Mouse (Mus musculus) right cerebral cortex, postnatal 36 days (tissue): Measurements from ENCODE around the gene Amer3.
"Not testable (repeated sequence)": the region's sequence is repeated elsewhere in the genome, so short reads cannot be mapped to it uniquely, and the experiment has no call there.

Experiments
- DNase-seq, 2 experiments: peaks; one replicate each; pipeline ENCODE4 v3.0.0; 2022; ENCODE audit warnings: low spot score in 2 of 2, mixed read lengths in 1 of 2

Gene Amer3

DNA sequence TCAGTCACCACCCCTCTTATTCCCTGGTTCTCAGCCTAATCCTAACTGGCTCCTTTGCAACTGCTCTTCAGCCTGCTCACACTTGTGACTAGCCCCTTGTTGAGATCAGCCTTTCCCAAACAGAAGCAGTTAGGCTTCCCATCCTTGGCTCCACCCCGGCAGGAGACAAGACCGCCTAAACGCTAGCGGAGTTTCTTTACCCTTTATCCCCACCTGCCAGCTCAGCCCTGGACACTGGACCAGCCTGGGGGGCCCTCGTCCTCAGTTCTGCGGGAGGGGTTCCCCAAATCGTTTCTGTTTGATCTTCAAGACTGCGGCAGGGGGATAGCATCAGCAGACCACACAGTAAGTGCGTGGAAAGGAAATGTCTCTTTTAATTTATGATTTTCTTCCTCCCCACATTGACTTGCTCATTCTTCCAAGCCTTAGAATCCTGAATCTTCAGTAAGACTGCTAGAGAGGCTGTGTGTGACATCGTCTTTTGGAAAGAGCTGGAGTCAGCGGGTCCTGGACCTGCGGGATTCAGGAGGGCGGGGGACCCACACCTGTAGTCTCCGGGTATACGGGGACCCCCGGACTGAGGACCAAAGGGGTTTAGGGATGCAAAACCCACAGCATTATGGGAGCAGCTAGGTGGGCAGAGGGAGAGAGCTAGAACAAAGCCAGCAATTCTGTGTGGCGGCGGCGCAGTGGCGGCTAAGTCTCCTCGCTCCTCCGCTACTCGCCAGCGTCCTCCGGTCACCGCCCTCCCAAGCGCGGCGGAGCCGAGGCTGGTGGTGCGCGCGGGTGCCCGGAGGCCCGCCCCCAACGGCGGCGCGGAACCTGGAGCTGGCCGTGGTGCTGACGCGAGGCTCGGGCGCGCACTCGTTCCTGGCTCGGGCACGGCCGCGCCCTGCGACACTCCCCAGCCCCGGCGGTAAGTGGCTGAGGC lies at the start of gene Amer3:
Amer3 (plus strand) TSS at position 807 of the 931 bp plus-strand sequence.
- DNase-seq = peak; percentile 77 to 79

DNA sequence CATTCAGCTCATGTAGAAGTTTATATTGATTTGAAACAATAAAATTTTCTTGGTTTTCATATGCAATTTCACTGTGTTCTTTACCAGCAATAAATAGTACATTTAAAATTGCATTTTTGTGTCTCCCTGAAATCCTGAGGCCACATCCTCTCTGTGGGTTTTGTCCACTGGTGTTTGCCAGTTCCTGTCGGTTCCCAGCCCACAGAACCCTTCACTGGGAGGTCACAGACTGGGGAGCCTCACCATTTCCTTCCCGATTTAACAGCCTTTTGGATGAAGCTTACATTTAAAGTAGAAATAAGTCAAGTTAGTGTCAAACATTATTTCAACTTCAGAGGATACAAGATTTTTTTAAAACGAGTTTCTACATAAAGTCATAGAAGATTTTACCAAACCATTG lies 44.9 kb upstream of the Amer3 start:
- DNase-seq = not testable (repeated sequence)

DNA sequence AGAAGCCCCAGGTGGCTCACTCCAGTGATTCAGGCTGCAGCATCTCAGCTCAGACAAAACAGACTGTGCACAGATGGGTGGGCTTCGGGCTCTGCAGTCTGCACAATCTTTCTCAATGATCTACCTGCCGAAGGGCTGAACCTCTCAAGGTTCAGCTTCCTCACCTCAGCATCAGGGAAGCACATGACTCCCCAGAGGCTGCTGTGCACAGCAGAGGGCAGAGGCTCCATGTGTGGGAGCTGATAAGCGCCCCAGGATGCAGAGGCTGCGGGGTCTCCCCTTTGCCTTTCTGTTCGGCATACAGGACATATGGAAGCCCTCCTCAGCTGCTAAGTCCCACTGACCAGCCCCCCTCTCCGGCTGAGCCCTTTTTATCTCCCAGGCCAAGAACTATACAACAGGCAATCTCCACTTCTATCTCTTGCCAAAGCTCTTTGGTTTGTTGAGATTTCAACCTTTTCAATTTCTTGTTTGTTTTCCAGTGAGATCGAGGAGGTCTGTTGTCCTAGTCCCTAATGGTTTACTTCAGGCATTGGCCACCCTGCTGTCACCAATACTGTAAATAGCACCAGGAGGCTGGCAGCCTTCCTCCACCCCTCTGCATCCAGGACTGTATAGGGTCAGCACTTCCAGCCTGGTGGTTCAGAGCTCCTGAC lies 44.3 kb upstream of the Amer3 start, which contains the start of gene Cfc1:
Cfc1 (plus strand) TSS at position 606 of the 656 bp plus-strand sequence.
- DNase-seq = not testable (repeated sequence)

DNA sequence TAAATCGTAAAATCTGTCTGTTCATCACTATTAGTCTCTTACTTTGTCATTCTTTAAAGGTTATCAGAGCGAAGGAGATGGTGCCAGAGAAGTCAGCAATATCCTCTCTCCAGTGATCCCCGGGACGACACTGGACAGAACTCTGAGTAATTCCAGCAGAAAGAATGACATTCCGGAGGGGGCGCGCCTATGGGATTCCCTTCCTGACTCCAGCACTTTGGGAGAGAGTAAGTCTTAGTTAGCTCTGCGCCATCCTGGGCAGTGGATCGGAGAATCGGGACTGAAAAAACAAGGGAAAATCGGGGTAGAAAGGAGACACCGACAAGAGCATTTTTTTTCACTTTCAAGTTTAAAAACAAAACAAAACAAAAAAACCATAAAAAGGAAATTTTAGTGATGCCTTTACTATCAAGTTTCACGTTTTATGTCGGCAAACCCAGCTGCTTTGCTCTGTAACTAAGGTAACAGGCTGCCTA lies 43.1 kb upstream of the Amer3 start:
- DNase-seq = no peak

DNA sequence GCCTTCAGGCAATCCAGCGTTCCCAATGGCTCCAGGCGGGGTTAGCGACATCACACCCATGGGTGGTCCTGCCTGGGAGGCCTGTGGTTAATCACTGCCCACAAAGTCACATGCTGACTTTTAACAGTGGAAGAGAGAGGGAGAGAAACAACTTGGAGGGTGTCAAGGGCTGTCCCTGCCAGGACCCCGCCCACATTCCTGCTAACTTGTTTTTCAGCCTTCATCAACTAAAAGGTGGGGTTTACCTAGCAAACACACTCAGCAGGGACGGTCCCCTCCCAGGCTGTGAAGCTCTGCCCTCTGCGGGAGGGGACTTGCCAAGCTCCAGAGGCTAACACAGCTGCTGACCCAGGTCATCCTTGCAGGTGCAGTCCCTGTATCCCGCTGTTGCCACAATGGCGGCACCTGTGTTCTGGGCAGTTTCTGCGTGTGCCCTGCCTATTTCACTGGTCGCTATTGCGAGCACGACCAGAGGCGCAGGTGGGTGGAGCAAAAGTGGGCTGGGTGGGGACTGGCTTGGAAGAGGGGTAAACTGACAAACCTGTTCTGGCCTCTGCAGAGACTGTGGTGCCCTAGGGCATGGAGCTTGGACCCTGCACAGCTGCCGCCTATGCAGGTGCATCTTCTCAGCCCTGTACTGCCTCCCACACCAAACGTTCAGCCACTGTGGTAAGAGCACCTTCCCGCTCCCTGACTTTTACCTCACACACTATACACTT lies 42.5 kb upstream of the Amer3 start:
- DNase-seq = no peak

DNA sequence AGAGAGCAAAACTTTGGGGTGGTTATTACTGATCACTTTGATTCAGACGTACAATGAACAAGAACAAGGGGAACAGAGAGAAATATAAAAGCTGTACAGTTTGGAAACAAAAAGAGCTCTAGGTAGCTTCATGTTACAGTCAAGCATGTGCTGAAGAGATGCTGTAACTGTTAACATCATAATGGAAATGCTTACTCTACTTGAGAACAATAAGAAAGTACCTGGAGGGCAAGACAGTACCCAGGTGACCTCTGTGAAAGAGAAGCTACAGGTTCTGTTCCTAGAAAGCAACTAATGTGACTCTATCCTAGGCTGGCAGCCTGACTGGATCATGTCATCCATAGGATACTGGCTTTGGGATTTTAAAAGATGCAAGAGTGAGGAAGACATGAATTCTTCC lies 32.4 kb upstream of the Amer3 start:
- no peak for DNase-seq

DNA sequence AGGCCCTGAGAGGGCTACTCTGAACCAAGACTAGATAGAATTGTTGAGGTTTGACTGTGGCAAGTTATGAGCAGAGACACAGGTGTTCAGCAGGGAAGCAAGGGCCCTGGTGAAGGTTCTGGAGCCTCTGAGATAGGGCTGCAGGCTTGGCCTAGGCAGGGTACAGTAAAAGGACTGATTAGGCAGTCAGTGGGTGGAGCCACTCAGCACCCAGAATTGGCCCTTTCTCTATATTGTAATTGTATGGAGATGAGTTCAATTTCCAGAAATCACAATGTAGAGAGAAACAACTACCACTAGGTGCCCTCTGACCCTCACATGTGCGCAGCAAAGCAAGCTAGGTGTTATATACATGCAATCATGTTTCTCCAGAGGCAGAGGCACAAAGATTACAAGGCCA lies 25.8 kb upstream of the Amer3 start:
- DNase-seq = no peak

DNA sequence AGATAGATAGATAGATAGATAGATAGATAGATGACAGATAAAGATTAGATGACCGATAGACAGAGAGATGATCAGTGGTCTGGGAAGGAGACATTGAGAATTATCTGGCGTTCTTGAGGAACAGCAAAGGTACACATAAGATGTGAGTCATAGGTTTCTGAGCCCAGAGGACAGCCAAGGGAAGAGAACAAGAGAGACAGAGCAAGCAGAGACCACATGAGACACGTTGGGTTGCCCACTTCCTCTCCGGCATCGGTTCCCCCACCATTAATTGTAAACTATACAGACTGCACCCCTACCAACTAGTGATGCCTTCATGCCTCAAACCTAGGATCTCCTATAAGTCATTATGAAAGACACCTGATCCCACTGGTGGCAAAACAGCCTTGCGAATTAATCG lies 25.2 kb upstream of the Amer3 start:
- DNase-seq = no peak

DNA sequence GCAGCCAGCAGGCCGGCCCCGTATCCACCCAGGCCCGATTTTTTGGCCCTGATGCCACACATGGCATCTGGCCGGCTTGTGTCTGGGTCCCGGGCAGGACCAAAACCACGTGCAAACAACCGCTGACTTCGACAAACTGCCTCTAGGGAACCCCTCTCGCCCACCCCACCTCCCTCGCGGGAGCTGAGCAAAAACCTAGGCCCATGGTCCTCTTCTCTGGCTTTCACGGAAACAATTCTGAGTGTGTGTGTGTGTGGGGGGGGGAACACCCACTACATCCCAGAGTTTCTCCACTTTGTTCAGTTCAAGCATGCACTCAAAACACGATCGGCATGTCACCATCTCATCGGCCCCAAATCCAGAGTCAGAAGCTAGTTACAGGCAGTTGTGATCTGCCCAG lies 18.6 kb upstream of the Amer3 start, which contains the start of gene Prss40:
Prss40 (minus strand) TSS at position 101 of the 400 bp plus-strand sequence.
- DNase-seq = no peak

DNA sequence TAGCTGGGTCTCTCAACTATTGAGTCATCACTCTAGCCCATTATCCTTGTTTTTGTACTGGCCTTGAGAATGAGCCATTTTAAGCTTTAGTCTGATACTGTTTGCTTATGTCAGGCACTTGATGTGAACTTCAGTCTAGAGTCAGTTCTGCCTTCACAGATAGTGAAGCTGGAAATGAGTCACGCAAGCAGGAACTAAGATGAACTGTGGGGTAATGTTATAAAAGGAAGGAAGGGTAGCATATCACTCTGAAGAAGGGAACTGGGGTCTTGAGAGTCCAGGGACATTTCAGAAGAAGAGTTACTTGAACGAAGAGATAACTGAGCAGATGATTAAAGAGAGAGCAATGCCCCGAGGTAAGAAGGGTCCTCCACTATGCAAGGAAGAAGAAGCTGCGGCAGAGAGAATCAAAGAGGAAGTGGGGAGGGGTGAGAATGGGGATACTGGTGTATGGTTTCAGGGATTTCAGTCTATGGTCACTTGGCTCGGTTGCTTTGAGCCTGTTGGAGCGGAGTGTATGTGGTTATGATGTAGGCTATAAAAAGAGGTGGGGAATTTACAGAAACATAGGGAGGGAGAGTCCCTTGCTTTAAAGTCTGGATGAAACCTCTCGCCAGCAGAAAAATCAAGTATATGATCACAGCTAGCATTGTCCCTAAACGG lies 14.9 kb upstream of the Amer3 start:
- DNase-seq = no peak

DNA sequence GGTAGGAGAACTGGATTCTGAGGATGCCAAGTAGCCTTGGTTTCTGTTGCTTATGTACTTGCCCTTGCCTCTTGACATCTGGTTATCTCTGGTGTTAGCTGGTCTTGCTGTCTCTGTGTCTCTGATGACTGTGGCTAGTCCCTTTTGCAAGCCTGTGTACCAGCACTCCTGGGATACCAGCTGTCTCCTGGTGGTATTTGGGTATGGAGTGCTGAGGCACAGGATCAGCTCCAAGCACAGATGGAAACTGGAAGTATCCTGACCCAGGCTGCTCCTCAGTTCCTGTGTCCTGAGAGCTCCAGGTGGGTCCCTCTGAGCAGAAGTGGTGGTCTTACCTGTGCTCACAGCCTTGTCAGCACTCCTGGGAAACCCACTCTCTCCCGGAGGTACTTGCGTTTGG lies 11.3 kb upstream of the Amer3 start:
- DNase-seq = no peak

DNA sequence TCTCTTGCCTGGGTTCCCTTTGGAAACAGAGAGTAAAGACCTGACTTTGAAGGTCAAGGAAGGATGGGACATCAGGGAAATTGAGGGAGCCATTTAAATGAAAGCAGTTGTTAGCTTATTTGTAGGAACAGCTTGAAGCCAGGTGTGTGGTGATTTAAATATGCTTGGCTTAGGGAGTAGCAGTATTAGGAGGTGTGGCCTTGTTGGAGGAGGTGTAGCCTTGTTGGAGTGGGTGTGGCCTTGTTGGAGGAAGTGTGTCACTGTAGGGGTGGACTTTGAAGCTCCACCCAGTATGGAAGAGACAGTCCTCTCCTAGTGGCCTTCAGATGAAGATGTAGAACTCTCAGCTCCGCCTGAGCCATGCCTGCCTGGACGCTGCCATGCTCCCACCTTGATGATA lies 9.6 kb upstream of the Amer3 start:
- no peak for DNase-seq

DNA sequence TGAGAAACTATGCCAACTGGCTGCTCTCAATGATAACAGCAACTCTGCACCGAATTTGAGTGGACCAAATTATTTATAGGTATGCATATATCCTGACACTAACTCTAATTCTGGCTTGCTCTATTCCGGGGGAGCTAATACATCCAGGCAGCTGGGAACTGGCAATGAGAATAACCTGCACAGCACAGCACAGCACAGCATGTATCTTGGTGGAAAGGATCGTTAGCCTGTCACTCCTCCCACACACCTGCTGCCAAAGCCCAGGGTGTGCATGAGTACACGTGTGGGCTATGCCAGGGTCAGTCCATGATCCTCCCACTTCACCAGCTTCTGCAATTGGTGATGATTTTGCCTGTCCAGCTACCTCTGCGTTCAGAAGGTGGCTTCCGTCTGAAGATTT lies 8.0 kb upstream of the Amer3 start:
- DNase-seq = peak; percentile 64 to 81

DNA sequence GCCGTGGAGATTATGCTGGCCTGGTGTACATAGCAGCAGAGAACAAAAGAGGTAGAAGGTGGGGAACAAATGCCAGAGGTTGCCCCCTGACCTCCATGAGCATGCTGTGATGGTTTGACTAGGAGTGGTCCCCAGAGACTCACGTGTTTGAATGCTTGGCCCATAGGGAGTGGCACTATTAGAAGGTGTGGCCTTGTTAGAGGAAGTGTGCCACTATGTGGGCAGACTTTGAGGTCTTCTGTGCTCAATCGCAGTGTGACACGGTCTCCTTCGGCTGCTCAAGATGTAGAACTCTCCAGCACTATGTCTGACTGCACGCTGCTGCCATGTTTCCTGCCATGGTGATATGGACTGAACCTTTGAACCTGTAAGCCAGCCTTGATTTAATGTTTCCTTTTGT lies 6.2 kb upstream of the Amer3 start:
- DNase-seq = no peak

DNA sequence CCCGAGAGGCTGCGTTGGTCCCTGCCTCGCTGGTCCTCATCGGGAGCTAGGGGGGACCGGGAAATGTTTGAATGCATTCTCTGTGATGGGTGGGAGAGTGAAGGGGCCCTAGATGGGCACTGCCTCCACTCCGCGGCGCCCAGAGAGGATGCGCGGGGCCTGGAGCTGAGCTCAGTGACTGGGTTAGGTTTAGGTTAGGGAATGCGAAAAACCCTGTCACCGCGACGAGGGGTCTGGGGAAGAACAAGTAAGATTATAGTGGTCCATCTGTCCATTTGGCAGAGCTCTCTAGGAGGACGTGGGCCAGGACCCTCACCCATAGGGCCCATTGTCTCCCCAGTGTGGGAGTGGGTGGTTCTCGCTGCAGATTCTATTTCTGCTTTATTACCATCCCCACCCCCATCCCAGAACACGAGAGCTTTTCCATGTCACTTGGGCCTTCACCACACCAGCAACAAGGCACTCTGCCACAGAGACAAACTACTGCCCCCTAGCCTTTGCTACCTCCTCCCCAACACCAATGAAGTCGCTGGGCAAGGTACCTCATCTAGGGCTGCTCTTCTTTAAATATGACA lies 412 bp downstream of the Amer3 start:
- peak; percentile 15 to 27 for DNase-seq

DNA sequence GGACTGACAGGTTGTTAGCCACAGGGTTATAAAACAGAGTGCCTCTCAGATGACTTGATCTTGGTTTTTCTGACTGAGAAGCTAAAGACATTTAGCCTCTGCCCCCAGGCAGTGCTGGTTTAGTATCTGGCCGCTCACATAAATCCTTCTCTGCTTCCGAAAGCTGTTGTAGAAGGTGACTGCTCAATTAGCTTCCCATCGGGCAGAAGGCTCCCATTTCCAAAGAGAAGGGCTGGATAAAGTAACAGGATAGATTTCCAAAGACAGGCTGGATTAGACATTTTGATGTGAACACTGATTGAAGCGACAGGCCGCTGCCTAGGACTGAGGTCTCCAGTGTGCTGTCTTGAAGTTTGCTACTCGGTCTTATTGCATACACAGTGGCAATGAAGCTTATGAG lies 2.8 kb downstream of the Amer3 start:
- DNase-seq = no peak

DNA sequence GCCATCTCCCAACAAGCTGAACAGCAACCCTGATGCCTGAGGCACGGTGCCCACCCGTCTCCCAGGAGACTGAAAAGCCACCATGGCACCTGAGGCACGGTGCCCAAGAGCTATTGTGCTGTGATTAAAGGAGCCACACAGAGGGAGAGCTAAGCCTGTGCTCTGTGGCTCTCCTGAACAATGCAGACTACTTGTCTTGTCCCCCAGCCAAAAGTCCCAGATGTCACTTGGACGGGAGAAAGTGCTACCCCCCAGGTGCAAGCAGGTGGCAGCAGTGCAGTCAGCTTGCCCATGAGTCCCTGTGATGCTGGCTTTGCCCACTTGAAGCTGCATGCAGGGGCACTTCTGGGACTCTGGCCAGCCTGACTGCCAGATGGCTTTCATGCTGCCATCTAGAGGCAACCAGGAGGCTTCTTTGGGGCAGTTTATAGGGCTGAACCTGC lies 4.4 kb downstream of the Amer3 start:
- DNase-seq = peak; percentile 52 to 60

DNA sequence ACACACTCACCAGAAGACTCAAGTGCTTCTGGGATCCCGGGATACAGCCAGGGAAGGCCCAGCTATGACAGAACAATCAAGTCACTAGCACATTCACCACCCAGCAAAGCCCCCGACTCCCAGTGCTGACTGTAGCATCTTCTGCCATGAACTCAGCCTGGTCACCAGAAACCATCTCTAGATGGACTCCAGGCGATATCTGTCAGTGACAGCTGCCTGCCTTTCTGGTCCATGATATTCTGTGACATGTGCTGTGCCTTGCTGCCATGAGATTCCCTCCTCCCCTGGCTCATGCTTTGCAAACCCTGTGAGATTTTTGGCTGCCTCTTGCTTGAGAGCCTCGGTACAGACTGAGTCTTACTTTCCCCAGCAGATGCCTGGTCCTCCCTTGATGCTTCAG lies 5.3 kb downstream of the Amer3 start:
- DNase-seq = no peak

DNA sequence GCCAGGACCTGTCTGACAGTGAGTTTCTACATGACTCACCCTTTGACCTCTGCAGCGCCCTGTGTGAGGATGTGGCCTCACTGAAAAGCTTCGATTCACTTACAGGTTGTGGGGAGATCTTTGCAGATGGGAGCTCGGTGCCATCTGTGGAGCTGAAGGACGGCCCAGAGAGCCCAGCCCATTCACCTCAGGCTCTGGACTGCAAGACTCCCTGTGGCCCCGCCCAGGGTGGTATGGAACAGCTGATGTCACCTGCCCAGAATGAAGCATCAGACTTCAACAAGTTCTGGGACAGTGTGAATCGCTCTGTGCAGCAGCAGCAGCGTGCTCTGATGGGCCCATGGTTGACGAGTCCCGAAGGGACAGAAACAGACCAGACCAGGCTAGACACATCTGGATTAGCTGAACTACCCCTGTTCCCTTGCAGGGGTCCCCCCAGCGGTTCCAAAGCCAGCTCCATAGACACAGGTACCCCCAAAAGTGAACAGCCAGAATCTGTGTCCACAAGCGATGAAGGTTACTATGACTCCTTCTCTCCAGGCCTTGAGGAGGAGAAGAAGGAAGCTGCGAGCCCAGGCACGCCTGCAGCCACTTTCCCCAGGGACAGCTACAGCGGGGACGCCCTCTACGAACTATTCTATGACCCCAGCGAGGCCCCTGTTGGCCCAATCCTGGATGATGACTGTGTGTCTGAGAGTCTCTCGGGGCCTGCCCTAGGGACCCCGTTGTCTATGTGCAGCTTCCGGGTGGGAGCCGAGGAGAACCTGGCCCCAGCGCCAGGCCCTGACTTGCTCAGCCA lies 8.0 kb downstream of the Amer3 start:
- no peak for DNase-seq

DNA sequence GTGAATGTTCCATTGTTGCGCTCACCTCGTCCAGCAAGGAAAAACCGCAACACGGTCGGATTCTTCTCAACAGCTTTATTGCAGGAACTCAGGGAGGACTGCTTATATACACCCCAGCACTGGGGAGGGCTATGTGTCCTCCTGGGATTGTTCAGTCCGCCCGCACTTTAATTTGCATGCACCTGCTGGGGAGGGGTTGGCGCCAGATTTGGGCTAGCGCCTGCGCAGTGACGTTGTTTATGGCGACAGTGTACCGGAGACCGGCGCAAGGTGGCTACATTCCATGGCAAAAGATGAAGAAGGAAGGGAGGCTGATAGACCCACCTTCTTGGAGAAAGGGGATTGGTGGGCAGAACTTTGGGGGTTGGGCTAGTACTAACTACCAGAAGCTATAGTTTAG lies 20.5 kb downstream of the Amer3 start:
- peak in 1 of 2 experiments; percentile 9 for DNase-seq
